Mouse (Mus musculus): ENCODE results near the gene Cilp2.

Gene Cilp2

GRCm38 (mm10) chr8:69876967-69877366 lies 10.5 kb downstream of the Cilp2 start:
- in situ Hi-C loops (cut with MboI, MseI), result no loop called here

DNA sequence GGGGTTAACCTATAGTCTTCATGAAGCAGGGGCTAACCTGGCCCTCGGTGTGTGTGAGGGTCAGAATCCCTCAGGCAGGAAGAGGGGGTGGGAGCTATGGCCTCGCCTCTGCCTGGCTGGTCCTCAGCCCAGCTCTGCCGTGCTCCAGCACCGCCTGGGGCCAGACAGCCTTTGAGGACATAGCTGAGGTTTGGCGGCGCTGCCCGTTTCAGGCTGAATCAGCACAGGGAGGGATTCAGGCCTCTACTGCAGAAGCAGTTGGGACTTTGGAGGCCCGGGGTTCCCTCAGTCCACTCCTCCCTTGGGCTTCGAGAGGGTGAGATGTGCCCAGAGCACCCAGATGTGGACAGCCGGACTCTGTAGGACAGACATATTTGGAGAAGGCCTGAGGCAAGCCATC lies 11.4 kb downstream of the Cilp2 start:
- in situ Hi-C loops (cut with MboI, MseI), result no loop called here

- in situ Hi-C loops (cut with MboI, MseI), result no loop called here
Observed at GRCm38 (mm10) chr8:69874654-69875053, 12.8 kb downstream of the Cilp2 start.

GRCm38 (mm10) chr8:69874155-69874554 lies 13.3 kb downstream of the Cilp2 start:
- in situ Hi-C loops (cut with MboI, MseI), result no loop called here

DNA sequence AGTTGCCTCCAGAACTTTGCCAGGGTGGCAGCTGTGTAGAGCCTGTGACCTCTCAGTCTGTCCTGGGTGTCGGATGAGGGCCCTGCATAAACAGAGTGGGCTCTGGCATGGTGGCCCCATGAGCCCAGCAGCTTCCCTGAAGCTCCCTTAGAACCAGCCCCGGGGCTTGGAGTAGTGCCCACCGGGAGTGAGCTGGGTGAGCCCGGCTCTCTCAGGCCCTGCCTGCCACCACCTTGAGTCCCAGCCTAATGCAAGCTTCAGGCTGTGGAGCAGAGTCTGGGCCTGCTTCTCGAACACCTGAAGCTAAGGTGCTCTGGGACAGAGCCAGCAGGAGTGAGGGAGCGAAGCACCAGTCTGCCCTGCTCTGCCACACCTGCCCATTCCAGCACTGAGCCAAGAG lies 16.6 kb downstream of the Cilp2 start:
- in situ Hi-C loops (cut with MboI, MseI), result no loop called here

GRCm38 (mm10) chr8:69870003-69870765 lies 17.3 kb downstream of the Cilp2 start:
- in situ Hi-C loops (cut with MboI, MseI), result no loop called here

DNA sequence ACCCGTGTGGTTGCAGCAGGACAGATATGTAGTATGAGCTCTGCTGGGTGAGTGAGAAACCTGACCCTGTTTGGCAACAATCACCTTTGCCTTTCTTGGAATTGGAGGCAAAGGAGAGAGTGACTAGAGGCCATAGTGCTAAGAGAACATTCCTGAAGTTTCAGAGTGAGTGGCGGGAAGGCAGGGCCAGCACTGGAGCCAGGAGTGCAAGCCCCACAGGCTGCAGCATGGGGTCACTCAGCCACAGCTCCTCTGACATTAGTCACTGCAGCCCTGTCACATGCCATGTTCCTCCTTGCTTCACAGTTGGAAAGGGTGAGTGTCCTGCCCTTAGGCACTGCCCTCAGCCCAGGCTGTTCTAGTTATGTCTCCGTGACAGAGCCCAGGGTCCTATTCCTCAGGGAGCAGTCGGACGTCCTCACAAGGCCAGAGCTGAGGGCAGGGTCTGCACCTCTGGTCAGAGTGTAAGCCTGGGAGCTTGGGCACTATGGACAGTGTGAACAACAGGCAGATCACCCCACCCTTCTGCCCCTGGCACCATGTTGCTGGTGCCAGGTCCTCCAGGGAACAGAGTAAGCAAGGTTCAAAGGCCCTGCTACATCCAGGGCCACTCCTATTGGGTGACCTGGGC lies 19.7 kb downstream of the Cilp2 start:
- in situ Hi-C loops (cut with MboI, MseI), result no loop called here

- in situ Hi-C loops (cut with MboI, MseI), result no loop called here
Observed at GRCm38 (mm10) chr8:69864180-69864579, 23.3 kb downstream of the Cilp2 start.

GRCm38 (mm10) chr8:69863387-69864020 lies 24.0 kb downstream of the Cilp2 start:
- in situ Hi-C loops (cut with MboI, MseI), result no loop called here

- in situ Hi-C loops (cut with MboI, MseI), result no loop called here
Observed at GRCm38 (mm10) chr8:69861251-69861650, 26.2 kb downstream of the Cilp2 start.

DNA sequence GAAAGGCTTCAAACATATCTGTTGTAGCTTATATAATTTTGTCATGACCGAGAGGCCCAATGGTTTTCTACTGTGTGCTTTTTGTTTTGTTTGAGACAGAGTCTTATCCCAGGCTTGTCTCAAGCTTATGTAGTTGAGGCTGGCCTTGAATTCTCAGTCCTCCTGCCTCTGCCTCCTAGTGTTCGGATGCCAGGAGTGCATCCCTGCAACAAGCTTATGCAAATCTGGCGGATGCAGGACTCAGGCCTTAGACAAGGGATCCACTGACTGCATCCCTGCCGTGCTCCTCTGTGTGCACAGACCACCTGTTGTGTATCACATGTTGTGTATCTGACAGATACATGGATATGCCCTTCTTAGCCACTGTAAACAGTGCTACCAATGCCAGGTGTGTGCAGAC lies 26.7 kb downstream of the Cilp2 start:
- in situ Hi-C loops (cut with MboI, MseI), result no loop called here

DNA sequence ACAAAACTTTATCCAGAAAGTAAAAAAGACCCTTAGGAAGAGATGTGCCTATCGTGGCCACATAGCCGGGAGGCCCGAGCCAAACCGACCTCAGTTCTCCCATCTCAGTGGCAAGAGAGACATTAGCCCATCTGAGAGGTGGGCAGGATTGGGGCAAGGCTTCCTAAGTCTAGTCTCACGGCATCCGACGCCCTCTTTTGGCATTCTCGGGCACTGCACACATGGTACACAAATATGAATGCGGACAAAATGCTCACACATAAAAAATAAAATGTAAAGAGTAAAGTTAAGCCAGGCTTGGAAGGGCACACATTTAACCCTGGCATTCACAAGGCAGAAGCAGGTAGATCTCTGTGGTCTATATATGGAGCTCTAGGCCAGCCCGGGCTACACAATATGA lies 33.6 kb downstream of the Cilp2 start:
- in situ Hi-C loops (cut with MboI, MseI), result no loop called here

- in situ Hi-C loops (cut with MboI, MseI), result no loop called here
Observed at GRCm38 (mm10) chr8:69850926-69851506, 36.5 kb downstream of the Cilp2 start.

- in situ Hi-C loops (cut with MboI, MseI), result no loop called here
Observed at GRCm38 (mm10) chr8:69849899-69850298, 37.6 kb downstream of the Cilp2 start.

DNA sequence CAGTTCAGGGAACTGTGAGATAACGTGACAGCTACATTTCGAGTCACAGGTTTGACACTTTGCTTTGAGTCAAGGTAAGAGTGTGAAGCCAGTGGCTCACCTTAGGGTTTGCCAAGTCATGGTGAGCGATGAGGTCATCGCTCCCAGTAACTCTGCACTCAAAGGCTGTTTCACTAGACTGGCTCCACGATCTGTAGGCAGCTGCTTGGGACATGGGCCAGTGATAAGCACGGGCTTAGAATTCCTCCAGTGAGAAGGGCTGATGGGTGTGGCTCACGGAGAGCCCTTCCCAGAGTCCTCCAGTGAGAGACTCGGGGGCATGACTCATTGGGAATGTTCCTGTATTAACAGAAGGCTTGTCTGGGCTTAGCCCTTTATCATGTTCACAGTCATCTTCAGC lies 38.5 kb downstream of the Cilp2 start:
- in situ Hi-C loops (cut with MboI, MseI), result no loop called here

DNA sequence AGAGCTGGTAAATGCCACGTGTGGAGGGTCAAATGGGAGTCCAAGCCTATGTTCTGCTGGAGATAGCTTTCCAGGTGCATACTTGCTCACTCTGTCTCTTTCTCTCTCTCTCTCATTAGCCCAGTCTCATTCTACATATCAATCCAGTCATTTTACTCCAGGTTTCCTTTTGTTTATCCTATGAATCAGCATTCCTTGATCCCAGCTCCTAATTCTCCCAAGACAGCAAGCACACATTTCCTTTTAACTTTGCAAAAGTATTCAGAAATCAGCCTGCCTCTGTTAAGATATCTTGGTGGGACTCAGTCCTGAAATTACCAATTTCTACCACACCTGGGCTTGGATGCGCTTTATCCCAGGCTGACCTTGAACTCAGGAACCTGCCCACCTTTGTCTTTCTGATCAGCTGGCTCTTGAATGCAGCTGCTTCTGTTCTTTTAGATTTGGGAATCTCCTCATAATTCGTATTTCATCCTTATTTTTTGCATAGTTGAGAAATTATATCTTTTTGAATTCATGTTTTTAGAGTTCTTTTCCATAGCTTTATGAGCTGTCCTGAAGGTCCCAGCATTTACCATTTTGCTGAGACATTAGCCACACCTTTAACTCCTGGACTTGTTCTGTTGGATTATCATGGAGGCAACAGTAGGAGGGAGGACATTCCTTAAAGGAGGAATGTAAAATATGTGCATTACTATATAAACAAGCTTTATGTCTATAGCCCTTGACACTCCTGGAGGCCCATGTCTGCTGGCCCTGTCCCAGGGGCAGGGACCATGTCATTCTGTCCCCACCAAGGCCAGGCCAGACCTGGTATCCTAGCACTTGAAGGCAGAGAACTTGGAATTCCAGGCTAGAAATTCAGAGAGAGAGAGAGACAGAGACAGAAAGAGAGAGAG lies 40.1 kb downstream of the Cilp2 start:
- in situ Hi-C loops (cut with MboI, MseI), result no loop called here

GRCm38 (mm10) chr8:69837057-69837682 lies 50.3 kb downstream of the Cilp2 start:
- in situ Hi-C loops (cut with MboI, MseI), result no loop called here

- in situ Hi-C loops (cut with MboI, MseI), result no loop called here
Observed at GRCm38 (mm10) chr8:69832298-69832853, 55.1 kb downstream of the Cilp2 start, which contains the start of gene Pbx4. Gene Pbx4, plus strand, starts transcription at chr8:69832491.
